Mouse (Mus musculus): ENCODE data around the gene Tnfrsf19. TPM values are rescaled to one million over a fixed set of nuclear protein-coding genes. Genes with fewer than 3 reads are reported as not detected.

Gene Tnfrsf19
- total RNA-seq, 1 experiment from 2014 or later, result 30.8 TPM

GRCm38 (mm10) chr14:60964016-60964810 is 82.1 kb downstream of the Tnfrsf19 start:
- no peak for DNase-seq

DNA sequence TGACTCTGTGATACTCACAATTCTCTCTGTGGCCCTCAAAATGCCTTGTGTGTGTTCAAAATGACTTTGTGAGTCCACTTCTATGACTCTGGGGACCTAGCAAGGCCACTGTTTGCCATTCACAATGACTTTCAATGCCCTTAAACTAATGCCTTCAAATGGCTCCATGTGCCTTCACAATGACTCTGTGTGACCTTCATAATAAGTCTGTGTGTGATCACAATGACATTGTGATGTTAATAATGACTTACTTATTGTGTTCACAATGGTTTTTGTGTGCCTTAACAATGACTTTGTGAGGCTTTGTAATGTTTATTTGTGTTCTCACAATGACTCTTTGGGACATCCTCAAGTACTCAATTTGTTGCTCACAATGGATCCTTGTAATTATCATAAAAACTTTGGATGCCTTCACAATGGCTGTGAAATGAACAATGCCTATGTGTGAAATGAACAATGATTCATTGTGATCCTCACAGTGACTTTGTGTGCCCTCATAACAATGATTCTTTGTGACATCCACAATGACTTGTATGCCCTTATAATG is 88.6 kb downstream of the Tnfrsf19 start:
- DNase-seq, result no peak

- no peak for DNase-seq
Observed at GRCm38 (mm10) chr14:60937481-60938039, 108.7 kb downstream of the Tnfrsf19 start.

DNA sequence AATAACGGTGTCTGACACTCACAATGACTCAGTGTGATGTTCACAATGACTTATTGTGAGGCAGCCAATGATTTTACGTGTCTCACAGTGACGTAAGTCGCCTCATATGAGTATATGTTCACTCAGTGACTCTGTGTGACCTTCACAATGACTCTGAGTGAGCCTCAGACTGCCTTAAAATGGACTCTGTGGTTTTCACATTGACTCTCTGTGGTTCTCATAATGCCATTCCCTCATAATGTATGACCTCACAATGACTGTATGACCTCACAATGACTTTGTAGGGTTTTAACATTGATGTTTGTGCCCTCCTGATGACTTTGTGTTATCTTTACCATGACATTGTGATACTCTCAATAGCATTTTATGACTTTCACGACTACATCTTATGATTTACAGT is 110.6 kb downstream of the Tnfrsf19 start:
- DNase-seq, result no peak

- DNase-seq, result no peak
Observed at GRCm38 (mm10) chr14:60926011-60926410, 120.3 kb downstream of the Tnfrsf19 start.

DNA sequence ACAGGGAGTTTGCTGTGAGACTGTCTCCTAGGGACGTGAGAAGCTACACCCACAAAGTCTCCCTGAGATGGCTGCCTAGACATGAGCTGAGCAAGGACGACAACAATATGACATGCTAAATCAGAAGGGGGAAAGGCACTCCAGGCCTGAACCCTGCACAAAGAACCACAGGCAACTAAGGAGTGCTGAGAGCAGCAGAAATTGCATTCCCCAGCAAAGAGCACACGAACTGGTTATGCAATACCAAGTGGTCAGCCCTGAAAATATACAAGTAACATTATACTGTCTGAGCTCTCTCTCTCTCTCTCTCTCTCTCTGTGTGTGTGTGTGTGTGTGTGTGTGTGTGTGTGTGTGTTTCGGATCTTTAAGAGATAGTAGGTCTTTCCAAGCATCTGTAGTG is 129.6 kb downstream of the Tnfrsf19 start:
- DNase-seq, result no peak

Other genes with a start within 250 kb of the Tnfrsf19 start
- gene Sacs, start 92.0 kb upstream of the Tnfrsf19 start, total RNA-seq (2021), result 8.7 and 10.2 TPM in 2 replicates
- 4.5 and 5.1 TPM in 2 replicates for gene Sgcg, start 212.0 kb upstream of the Tnfrsf19 start, total RNA-seq (2021)

All from adrenal gland, postnatal 14 days (tissue).